Mouse (Mus musculus) liver, postnatal 0 days (tissue): ENCODE data around the gene Pgls. TPM values are rescaled to one million over a fixed set of nuclear protein-coding genes. Genes with fewer than 3 reads are reported as not detected.

Source experiments
- ATAC-seq: fragments of 200-750 bp; cut with Nextera tagmentation; 2 replicates; pipeline ENCODE4 v1.8.0; 2017; ENCODE audit warnings: mild to moderate bottlenecking, moderate library complexity
- DNase-seq: peaks from one replicate; pipeline ENCODE4 v3.0.0-alpha.2; 2016
- H3K27ac ChIP-seq: fragments of 300-500 bp; sonication (generic); 2 replicates; pipeline ENCODE4 v1.5.1; 2014; ENCODE audit warnings: antibody characterized with exemption, moderate library complexity, mild to moderate bottlenecking, low read depth
- H3K27me3 ChIP-seq: fragments of 300-500 bp; sonication (generic); 2 replicates; pipeline ENCODE4 v1.6.1; 2014; ENCODE audit warnings: low read length, control low read depth, mixed read lengths; ENCODE audit not compliant: insufficient read depth
- H3K36me3 ChIP-seq: fragments of 300-500 bp; sonication (generic); replicated peaks from 2 replicates; pipeline ENCODE4 v1.6.1; 2014; ENCODE audit warnings: mild to moderate bottlenecking, control low read depth, low read length, moderate library complexity, mixed read lengths; ENCODE audit not compliant: insufficient read depth
- H3K4me1 ChIP-seq: fragments of 300-500 bp; sonication (generic); 2 replicates; pipeline ENCODE4 v1.6.1; 2014; ENCODE audit warnings: antibody characterized with exemption, mild to moderate bottlenecking, control low read depth; ENCODE audit not compliant: insufficient read depth
- H3K4me2 ChIP-seq: fragments of 300-500 bp; sonication (generic); 2 replicates; pipeline ENCODE4 v1.6.1; 2014; ENCODE audit warnings: low read depth, mild to moderate bottlenecking, low read length, moderate library complexity, mixed read lengths
- H3K4me3 ChIP-seq: fragments of 300-500 bp; sonication (generic); 2 replicates; pipeline ENCODE4 v1.5.1; 2014; ENCODE audit warnings: low read depth, low read length
- H3K9ac ChIP-seq: fragments of 300-500 bp; sonication (generic); replicated peaks from 2 replicates; pipeline ENCODE4 v1.6.1; 2014; ENCODE audit warnings: mild to moderate bottlenecking, moderate library complexity
- H3K9me3 ChIP-seq: fragments of 300-500 bp; sonication (generic); 2 replicates; pipeline ENCODE4 v1.6.1; 2016; ENCODE audit warnings: mild to moderate bottlenecking, control low read depth, low read length, mixed read lengths
- CTCF ChIP-seq: sonication (generic); IDR thresholded peaks from 2 replicates; pipeline ENCODE4 v1.5.1; 2016; ENCODE audit warnings: antibody characterized with exemption, low read depth
- EP300 ChIP-seq: IDR thresholded peaks from 2 replicates; pipeline ENCODE4 v1.6.1; 2016; ENCODE audit warnings: antibody characterized with exemption, low read depth, mild to moderate bottlenecking
- WGBS: fragments of 180-500 bp; shearing (Covaris S2); extraction: QIAGEN DNeasy Blood & Tissue Kit; methylation state at CpG from one replicate; pipeline ENCODE4 v1.1.7; 2014; ENCODE audit not compliant: insufficient replicate concordance; 5-methylcytosine and 5-hydroxymethylcytosine counted together
- polyA plus RNA-seq: library from polyadenylated mRNA; unstranded; fragments of >200 nt; fragmentation: Nextera tagmentation; extraction: Ambion mirVana; gene quantifications from 2 replicates; pipeline ENCODE4 v1.2.1, GENCODE M21; 2015

Gene Pgls
- polyA plus RNA-seq, 1 experiment from 2014 or later: 153 TPM

DNA sequence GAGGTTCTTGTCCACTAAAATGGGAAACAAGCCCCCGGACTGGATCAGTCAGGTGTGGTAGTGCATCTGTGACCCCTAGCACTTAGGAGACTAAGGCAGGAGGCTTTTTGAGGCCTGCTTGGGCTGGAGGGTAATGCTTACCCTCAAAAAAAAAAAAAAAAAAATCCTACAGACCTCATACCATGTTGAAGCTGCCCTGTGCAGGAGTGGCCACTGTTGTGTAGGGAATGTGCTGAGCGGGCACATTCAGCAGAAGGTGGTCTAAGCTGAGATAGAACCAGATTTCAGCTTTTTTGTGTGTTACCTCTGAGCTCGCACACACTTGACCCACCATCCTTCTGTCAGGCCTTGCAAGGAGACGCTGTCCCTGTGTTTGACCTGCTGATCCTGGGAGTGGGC, 2.3 kb downstream of the Pgls start:
- no peak for ATAC-seq
- Histone ChIP-seq H3K27ac (no peak overlapping the region), H3K4me2 (peak overlapping the region; percentile 86), H3K4me1 (peaks cover 40% of the 10 kb centered on the region), H3K4me3 (no peak overlapping the region), H3K9me3 (no peaks in the 10 kb centered on the region), H3K9ac (0 out of 2 replicates have a peak overlapping the region, but pooled peaks have one; percentile 8), H3K27me3 (no peaks in the 10 kb centered on the region), H3K36me3 (peaks cover 6% of the 10 kb centered on the region; the same call in 1 of the 2 replicates)
- 87% methylated on average over 4 of the region's 4 CpGs for WGBS
- no peak for DNase-seq
- TF ChIP-seq EP300: no peak
- TF ChIP-seq CTCF: no peak

GRCm38 (mm10) chr8:71595862-71596261, 3.9 kb downstream of the Pgls start:
- peak; percentile 20; the same call in 1 of the 2 replicates for ATAC-seq

DNA sequence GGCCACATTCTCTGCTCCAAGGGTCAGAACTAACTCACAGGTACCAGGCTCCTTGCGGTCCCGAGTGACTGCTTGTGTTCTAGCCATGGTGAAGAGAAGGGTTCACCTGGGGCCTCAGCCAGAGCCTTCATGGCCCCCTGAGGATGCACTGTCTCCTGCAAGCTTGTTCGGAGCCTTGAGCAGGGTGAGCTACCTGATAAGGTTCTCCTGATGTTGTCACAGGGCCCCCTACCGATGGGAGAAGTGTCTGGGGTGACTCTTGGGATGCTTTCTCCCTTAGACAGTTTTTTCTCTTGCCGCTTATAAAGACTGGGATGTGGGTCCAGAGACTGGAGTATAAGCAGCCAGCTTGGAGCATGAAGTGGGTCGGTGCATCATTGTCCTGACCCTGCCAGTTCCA, 4.4 kb downstream of the Pgls start:
- peak overlapping the region; percentile 53 for H3K27ac ChIP-seq
- H3K4me2 ChIP-seq: 0 out of 2 replicates have a peak overlapping the region, but pooled peaks have one; percentile 15
- no peak overlapping the region for H3K4me3 ChIP-seq
- H3K9ac ChIP-seq: no peak overlapping the region
- H3K4me1 ChIP-seq: peaks cover 27% of the 10 kb centered on the region
- ATAC-seq: no peak
- peaks cover under 1% of the 10 kb centered on the region for H3K27me3 ChIP-seq
- DNase-seq: no peak
- peaks cover 11% of the 10 kb centered on the region; the same call in 1 of the 2 replicates for H3K36me3 ChIP-seq
- TF ChIP-seq CTCF: no peak
- no peak for TF ChIP-seq EP300
- H3K9me3 ChIP-seq: no peaks in the 10 kb centered on the region
- 52% methylated on average over 6 of the region's 6 CpGs for WGBS

More at GRCm38 (mm10) chr8:71595862-71596261, 3.9 kb downstream of the Pgls start:
- WGBS: 13% methylated on average over 27 of the region's 27 CpGs
- Histone ChIP-seq H3K9ac (0 out of 2 replicates have a peak overlapping the region, but pooled peaks have one; percentile 13), H3K27me3 (no peaks in the 10 kb centered on the region), H3K4me2 (peak overlapping the region; percentile 15; the same call in 1 of the 2 replicates), H3K4me1 (peaks cover 31% of the 10 kb centered on the region), H3K4me3 (no peak overlapping the region), H3K9me3 (no peaks in the 10 kb centered on the region), H3K36me3 (peaks cover 11% of the 10 kb centered on the region; the same call in 1 of the 2 replicates), H3K27ac (peak overlapping the region; percentile 53)
- TF ChIP-seq CTCF (peak; percentile 100), EP300 (no peak)
- DNase-seq: peak; percentile 92

DNA sequence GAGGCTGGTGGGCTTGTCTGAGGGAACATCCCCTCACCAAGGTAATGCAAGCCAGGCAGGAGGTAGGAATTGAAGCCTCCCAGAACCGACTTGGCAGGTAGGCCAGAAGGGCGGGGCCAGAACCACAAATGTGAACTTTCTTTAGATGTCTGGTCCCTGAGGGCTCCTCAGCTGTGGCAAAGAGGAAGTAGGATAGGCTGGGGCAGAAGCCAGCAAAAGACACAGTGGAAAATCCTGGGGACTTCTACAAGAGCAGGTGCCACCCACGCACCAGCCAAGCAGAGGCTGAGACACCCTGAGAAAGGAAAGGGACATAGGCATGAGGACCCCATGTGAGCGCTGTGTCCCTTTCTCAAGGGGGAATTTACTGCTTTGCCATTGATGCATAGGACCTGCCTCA, 4.8 kb downstream of the Pgls start:
- no peak for ATAC-seq

DNA sequence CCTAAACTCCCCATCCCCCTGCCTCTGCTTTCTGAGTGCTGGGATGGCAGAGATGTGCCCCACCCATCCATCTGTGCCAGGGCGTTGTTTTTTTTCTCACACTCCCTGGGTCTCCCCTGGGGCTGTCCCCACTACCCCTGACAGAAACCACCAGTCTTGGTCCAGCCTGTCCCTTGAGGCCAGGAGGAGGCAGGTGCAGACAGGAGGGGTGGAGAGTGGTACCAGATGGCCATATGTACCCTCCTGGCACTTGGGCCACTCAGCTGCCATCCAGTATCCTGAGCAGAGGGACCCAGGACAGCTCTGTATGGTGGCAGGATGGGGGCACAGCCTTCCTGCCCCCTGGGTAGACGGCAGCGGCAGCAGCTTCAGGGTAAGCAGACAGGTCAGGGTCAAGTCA, 5.5 kb downstream of the Pgls start, which contains the start of gene Fam129c:
Gene Fam129c, plus strand, starts transcription at position 198 of the 400 bp plus-strand sequence.
- TF ChIP-seq EP300: peak; percentile 26; the same call in 1 of the 2 replicates
- no peak for TF ChIP-seq CTCF
- H3K4me2 ChIP-seq: 0 out of 2 replicates have a peak within 1 kb of the TSS, but pooled peaks have one; percentile 10
- H3K27me3 ChIP-seq: peaks cover 11% of the 10 kb centered on the region
- H3K4me1 ChIP-seq: peaks cover 33% of the 10 kb centered on the region
- ATAC-seq (peak; percentile 22; the same call in 1 of the 2 replicates), DNase-seq (peak; percentile 56)
- H3K4me3 ChIP-seq: peak within 1 kb of the TSS; percentile 15; the same call in 1 of the 2 replicates
- H3K36me3 ChIP-seq: peaks cover 11% of the 10 kb centered on the region; the same call in 1 of the 2 replicates
- H3K9me3 ChIP-seq: no peaks in the 10 kb centered on the region
- peak within 1 kb of the TSS; percentile 53 for H3K27ac ChIP-seq
- WGBS: 73% methylated on average over 3 of the region's 3 CpGs
- no peak within 1 kb of the TSS for H3K9ac ChIP-seq

More for the DNA sequence above, 4.8 kb downstream of the Pgls start:
- H3K27ac ChIP-seq: no peak overlapping the region
- DNase-seq: peak; percentile 47
- H3K27me3 ChIP-seq: peaks cover 4% of the 10 kb centered on the region
- H3K4me1 ChIP-seq: peaks cover 27% of the 10 kb centered on the region
- WGBS: 57% methylated on average over 4 of the region's 4 CpGs
- H3K4me2 ChIP-seq: no peak overlapping the region
- H3K36me3 ChIP-seq: peaks cover 11% of the 10 kb centered on the region; the same call in 1 of the 2 replicates
- H3K4me3 ChIP-seq: no peak overlapping the region
- no peaks in the 10 kb centered on the region for H3K9me3 ChIP-seq
- TF ChIP-seq CTCF (no peak), EP300 (no peak)
- no peak overlapping the region for H3K9ac ChIP-seq

DNA sequence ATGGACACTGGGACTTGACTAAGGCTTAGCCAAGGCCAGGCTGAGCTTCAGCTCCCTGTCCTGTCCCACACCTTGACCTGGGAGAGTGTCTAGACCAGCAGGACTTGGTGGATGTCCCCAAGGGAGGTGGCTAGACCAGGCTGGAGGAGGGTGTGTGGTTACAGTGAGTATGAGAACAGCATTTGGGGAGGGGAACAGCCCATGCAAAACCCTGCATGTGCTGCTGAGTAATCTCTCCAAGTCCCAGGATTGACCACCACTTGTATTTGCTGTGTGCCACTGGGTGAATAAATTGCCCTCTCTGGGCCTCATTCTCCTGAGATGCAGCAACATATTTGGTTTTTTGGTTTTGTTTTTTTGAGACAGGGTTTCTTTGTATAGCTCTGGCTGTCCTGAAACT, 6.4 kb downstream of the Pgls start:
- Histone ChIP-seq H3K4me1 (peaks cover 32% of the 10 kb centered on the region), H3K9ac (no peak overlapping the region), H3K4me2 (0 out of 2 replicates have a peak overlapping the region, but pooled peaks have one; percentile 10), H3K27me3 (peaks cover 20% of the 10 kb centered on the region), H3K36me3 (peaks cover 11% of the 10 kb centered on the region; the same call in 1 of the 2 replicates), H3K9me3 (no peaks in the 10 kb centered on the region), H3K27ac (no peak overlapping the region), H3K4me3 (peak overlapping the region; percentile 15; the same call in 1 of the 2 replicates)
- DNase-seq: no peak
- no peak for ATAC-seq
- TF ChIP-seq EP300 (no peak), CTCF (no peak)
